25 mouse cellular contexts compared by ENCODE assay signal in the genomic region with DNA sequence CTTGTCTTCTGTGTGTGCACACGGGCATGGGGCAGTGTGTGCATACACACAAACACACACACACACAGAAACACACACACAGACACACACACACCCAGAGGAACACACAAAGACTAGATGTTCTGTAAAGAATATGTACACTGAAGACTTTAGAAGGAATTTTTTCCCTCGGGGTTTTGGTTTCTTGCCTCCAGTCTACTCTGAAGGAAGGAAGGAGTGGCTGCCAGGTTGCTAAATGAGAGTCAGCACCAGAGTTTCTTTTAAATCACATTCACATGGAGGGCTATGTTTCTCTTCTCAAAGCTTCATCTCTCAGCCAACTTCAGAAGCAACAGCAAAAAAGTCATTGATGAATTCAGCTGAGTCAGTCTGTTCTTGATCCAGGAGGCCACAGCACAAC.
A peak's percentile ranks its signal among the peaks of the same experiment; 100 is the strongest.
DNase-seq lines count a peak whose midpoint lies in the region; ATAC-seq and TF ChIP-seq lines count a peak whose summit lies in the region.
"Had no signal": no experiment of that assay in that cellular context is flagged by ENCODE, and none has a peak within 500 bp of the region (broad histone marks: within the 10 kb centered on the region; RNA-seq: fewer than 3 reads in every experiment).

No protein-coding gene starts in this region.

- H3K9ac ChIP-seq in forebrain, embryonic 13.5 days: no peak overlapping the region
- no peak overlapping the region for H3K9ac ChIP-seq in forebrain, postnatal 0 days
- H3K9ac ChIP-seq in kidney, embryonic 15.5 days: no peak overlapping the region
- no peak overlapping the region for H3K9ac ChIP-seq in limb, embryonic 14.5 days (ENCODE audit: low read depth, low read length, severe bottlenecking)
- H3K9ac ChIP-seq: intestine, embryonic 15.5 days; liver, embryonic 12.5 days had no signal

- no peak for TF ChIP-seq CTCF in forebrain, postnatal 0 days (IDR thresholded peaks at IDR 0.05; ENCODE audit: low read depth)

- no peaks in the 10 kb centered on the region for H3K9me3 ChIP-seq in forebrain, embryonic 13.5 days (replicated peaks)
- H3K9me3 ChIP-seq in forebrain, postnatal 0 days (ENCODE audit: low read length): no peaks in the 10 kb centered on the region
- no peaks in the 10 kb centered on the region for H3K9me3 ChIP-seq in kidney, embryonic 15.5 days (replicated peaks)
- H3K9me3 ChIP-seq in limb, embryonic 14.5 days (ENCODE audit: control insufficient read depth, low read length): no peaks in the 10 kb centered on the region
- H3K9me3 ChIP-seq: intestine, embryonic 15.5 days; liver, embryonic 12.5 days had no signal

- 0 out of 2 replicates have a peak overlapping the region, but pooled peaks have one; percentile 14 for H3K27ac ChIP-seq in forebrain, embryonic 13.5 days
- H3K27ac ChIP-seq in forebrain, postnatal 0 days (ENCODE audit: low read depth, low read length): no peak overlapping the region
- 0 out of 2 replicates have a peak overlapping the region, but pooled peaks have one; percentile 3 for H3K27ac ChIP-seq in kidney, embryonic 15.5 days
- H3K27ac ChIP-seq in limb, embryonic 14.5 days (replicated peaks; ENCODE audit: low read depth, low read length): peak overlapping the region; percentile 58
- H3K27ac ChIP-seq: intestine, embryonic 15.5 days; kidney, postnatal 0 days; layer of hippocampus, adult 2 months; liver, embryonic 12.5 days had no signal

- no peaks in the 10 kb centered on the region for H3K27me3 ChIP-seq in forebrain, embryonic 13.5 days
- no peaks in the 10 kb centered on the region for H3K27me3 ChIP-seq in forebrain, postnatal 0 days (ENCODE audit: insufficient read depth, low read length)
- H3K27me3 ChIP-seq in kidney, embryonic 15.5 days: no peaks in the 10 kb centered on the region
- no peaks in the 10 kb centered on the region for H3K27me3 ChIP-seq in limb, embryonic 14.5 days (ENCODE audit: control insufficient read depth, insufficient read depth, low read length)
- H3K27me3 ChIP-seq: intestine, embryonic 15.5 days; liver, embryonic 12.5 days had no signal

- H3K4me1 ChIP-seq in forebrain, embryonic 13.5 days: peaks cover 25% of the 10 kb centered on the region
- peaks cover 6% of the 10 kb centered on the region for H3K4me1 ChIP-seq in forebrain, postnatal 0 days (ENCODE audit: insufficient read depth)
- peaks cover 40% of the 10 kb centered on the region for H3K4me1 ChIP-seq in kidney, embryonic 15.5 days
- H3K4me1 ChIP-seq in limb, embryonic 14.5 days (ENCODE audit: control insufficient read depth, insufficient read depth, low read length): peaks cover 16% of the 10 kb centered on the region

- ATAC-seq in forebrain, embryonic 13.5 days: no peak
- no peak for ATAC-seq in forebrain, postnatal 0 days
- no peak for ATAC-seq in kidney, embryonic 15.5 days (replicated peaks; ENCODE audit: low FRiP score)
- ATAC-seq in limb, embryonic 14.5 days (ENCODE audit: low FRiP score, low read depth): no peak
- ATAC-seq in erythroblast, adult 5-6 weeks (replicated peaks; ENCODE audit: low FRiP score, poor library complexity, severe bottlenecking): no peak
- ATAC-seq: activated CD4-positive, CD25-positive, alpha-beta regulatory T cell, adult 4 months; forebrain, embryonic 14.5 days; intestine, embryonic 15.5 days; liver, embryonic 12.5 days had no signal

- H3K4me3 ChIP-seq in forebrain, embryonic 13.5 days: no peak overlapping the region
- H3K4me3 ChIP-seq in forebrain, postnatal 0 days (ENCODE audit: low read depth, low read length): no peak overlapping the region
- H3K4me3 ChIP-seq in kidney, embryonic 15.5 days (replicated peaks): no peak overlapping the region
- H3K4me3 ChIP-seq in limb, embryonic 14.5 days (replicated peaks; ENCODE audit: low read length): no peak overlapping the region
- H3K4me3 ChIP-seq: erythroblast, embryonic 14.5 days; intestine, embryonic 15.5 days; layer of hippocampus, adult 2 months; liver, embryonic 12.5 days; myocyte had no signal

- TF ChIP-seq POLR2A in limb, embryonic 14.5 days (IDR thresholded peaks at IDR 0.05; ENCODE audit: borderline replicate concordance, extremely low read depth, insufficient read depth, insufficient read length): no peak

- no peak overlapping the region for H3K4me2 ChIP-seq in forebrain, embryonic 13.5 days
- no peak overlapping the region for H3K4me2 ChIP-seq in forebrain, postnatal 0 days (ENCODE audit: low read depth)
- no peak overlapping the region for H3K4me2 ChIP-seq in kidney, embryonic 15.5 days
- no peak overlapping the region for H3K4me2 ChIP-seq in limb, embryonic 14.5 days (replicated peaks; ENCODE audit: low read depth, low read length, severe bottlenecking)
- H3K4me2 ChIP-seq: intestine, embryonic 15.5 days; liver, embryonic 12.5 days had no signal

- WGBS in forebrain, embryonic 13.5 days: 62% methylated on average over 2 of the region's 2 CpGs
- 63% methylated on average over 2 of the region's 2 CpGs for WGBS in forebrain, postnatal 0 days
- 27% methylated on average over 2 of the region's 2 CpGs for WGBS in kidney, embryonic 15.5 days
- WGBS in limb, embryonic 14.5 days: 63% methylated on average over 2 of the region's 2 CpGs

- no peak for DNase-seq in forebrain, postnatal 0 days
- DNase-seq in kidney, postnatal 10 days: no peak
- peak; percentile 74 for DNase-seq in NIH3T3 (ENCODE audit: low read depth)
- peak; percentile 62 for DNase-seq in limb, embryonic 14.5 days (ENCODE audit: low spot score)
- DNase-seq in thymus, postnatal 0 days (ENCODE audit: low spot score): no peak
- DNase-seq: adrenal gland, postnatal 25 days; cerebellum, adult 11 months; cerebellum, postnatal 10 days; gastrocnemius, postnatal 36 days; layer of hippocampus, postnatal 36 days; lung, adult 2 months; lung, postnatal 36 days; right cerebral cortex, postnatal 4 days; thymus, postnatal 14 days had no signal

- H3K36me3 ChIP-seq in forebrain, embryonic 13.5 days (ENCODE audit: poor library complexity, severe bottlenecking): no peaks in the 10 kb centered on the region
- H3K36me3 ChIP-seq in forebrain, postnatal 0 days (ENCODE audit: insufficient read depth): no peaks in the 10 kb centered on the region
- no peaks in the 10 kb centered on the region for H3K36me3 ChIP-seq in kidney, embryonic 15.5 days
- H3K36me3 ChIP-seq in limb, embryonic 14.5 days (ENCODE audit: control insufficient read depth, insufficient read depth, low read length): no peaks in the 10 kb centered on the region
- H3K36me3 ChIP-seq: intestine, embryonic 15.5 days; liver, embryonic 12.5 days had no signal

Comparison
In these comparisons a context has a peak if more than half of its experiments do, and no peak if none do; other contexts are left out.
1. DNase-seq: peak in NIH3T3 (single experiment) and limb, embryonic 14.5 days (single experiment); none in forebrain, postnatal 0 days (single experiment), kidney, postnatal 10 days (single experiment) and thymus, postnatal 0 days (single experiment).